Mouse (Mus musculus) embryonic facial prominence, embryonic 13.5 days (tissue): ENCODE data around the gene Sfr1. TPM values are rescaled to one million over a fixed set of nuclear protein-coding genes. Genes with fewer than 3 reads are reported as not detected.
A peak's percentile ranks its signal among the peaks of the same experiment; 100 is the strongest.

Experiments
- ATAC-seq: fragments of 200-750 bp; cut with Nextera tagmentation; 2 replicates; pipeline ENCODE4 v1.8.0; 2017; ENCODE audit warnings: low read depth; ENCODE audit not compliant: insufficient number of reproducible peaks, insufficient read depth, low FRiP score, low TSS enrichment
- H3K27ac ChIP-seq: fragments of 300-500 bp; sonication (generic); 2 replicates; pipeline ENCODE4 v1.5.1; 2015; ENCODE audit warnings: moderate library complexity, mild to moderate bottlenecking, inconsistent platforms
- H3K27me3 ChIP-seq: fragments of 300-500 bp; sonication (generic); 2 replicates; pipeline ENCODE4 v1.6.1; 2015; ENCODE audit warnings: mild to moderate bottlenecking, inconsistent platforms
- H3K36me3 ChIP-seq: fragments of 300-500 bp; sonication (generic); 2 replicates; pipeline ENCODE4 v1.6.1; 2015; ENCODE audit warnings: mild to moderate bottlenecking, inconsistent platforms
- H3K4me1 ChIP-seq: fragments of 300-500 bp; sonication (generic); 2 replicates; pipeline ENCODE4 v1.6.1; 2015; ENCODE audit warnings: inconsistent platforms
- H3K4me2 ChIP-seq: fragments of 300-500 bp; sonication (generic); 2 replicates; pipeline ENCODE4 v1.6.1; 2015; ENCODE audit warnings: moderate library complexity, mild to moderate bottlenecking, inconsistent platforms
- H3K4me3 ChIP-seq: fragments of 300-500 bp; sonication (generic); 2 replicates; pipeline ENCODE4 v1.5.1; 2015; ENCODE audit warnings: mild to moderate bottlenecking, inconsistent platforms
- H3K9ac ChIP-seq: fragments of 300-500 bp; sonication (generic); 2 replicates; pipeline ENCODE4 v1.6.1; 2015; ENCODE audit warnings: mild to moderate bottlenecking, inconsistent platforms
- H3K9me3 ChIP-seq: fragments of 300-500 bp; sonication (generic); 2 replicates; pipeline ENCODE4 v1.6.1; 2016; ENCODE audit warnings: inconsistent platforms
- WGBS: fragments of 180-500 bp; shearing (Covaris S2); methylation state at CpG from one replicate; pipeline ENCODE4 v1.1.7; 2015; ENCODE audit warnings: mixed read lengths; 5-methylcytosine and 5-hydroxymethylcytosine counted together
- microRNA-seq: library from miRNA; unstranded; fragments of <30 nt; microRNA quantifications from one replicate; pipeline ENCODE4, GENCODE M21; 2016
- polyA plus RNA-seq: library from polyadenylated mRNA; unstranded; fragments of >200 nt; fragmentation: Nextera tagmentation; extraction: Ambion mirVana; gene quantifications from 2 replicates; pipeline ENCODE4 v1.2.1, GENCODE M21; 2015

Gene Sfr1
- polyA plus RNA-seq, 1 experiment from 2014 or later, result 283 TPM

DNA sequence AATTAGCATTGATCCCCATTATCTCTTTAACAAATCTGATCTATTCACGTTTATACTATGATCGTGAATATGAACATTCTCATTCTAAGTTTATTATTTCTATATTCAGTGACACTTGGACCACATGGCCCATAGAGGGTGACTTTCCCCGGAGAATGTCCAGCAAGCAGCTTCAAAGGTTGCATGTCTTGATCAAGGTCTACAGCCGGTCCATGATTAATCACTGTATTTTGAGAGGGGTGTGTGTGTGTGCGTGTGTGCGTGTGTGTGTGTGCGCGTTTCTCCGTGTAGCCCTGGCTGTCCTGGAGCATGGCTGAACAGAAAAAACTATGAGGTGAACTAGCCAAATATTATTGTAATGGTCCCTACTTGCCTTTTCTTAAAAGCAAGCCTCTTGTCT lies 21.0 kb downstream of the Sfr1 start:
- H3K9me3 ChIP-seq, result 0 out of 2 replicates have a peak, but pooled peaks cover 3% of the 10 kb centered on the region
- no peak overlapping the region for H3K4me2 ChIP-seq
- H3K4me3 ChIP-seq, result no peak overlapping the region
- 90% methylated on average over 9 of the region's 9 CpGs for WGBS
- no peak for ATAC-seq
- H3K36me3 ChIP-seq, result no peaks in the 10 kb centered on the region
- no peaks in the 10 kb centered on the region for H3K27me3 ChIP-seq
- H3K27ac ChIP-seq, result no peak overlapping the region
- no peaks in the 10 kb centered on the region for H3K4me1 ChIP-seq
- no peak overlapping the region for H3K9ac ChIP-seq

DNA sequence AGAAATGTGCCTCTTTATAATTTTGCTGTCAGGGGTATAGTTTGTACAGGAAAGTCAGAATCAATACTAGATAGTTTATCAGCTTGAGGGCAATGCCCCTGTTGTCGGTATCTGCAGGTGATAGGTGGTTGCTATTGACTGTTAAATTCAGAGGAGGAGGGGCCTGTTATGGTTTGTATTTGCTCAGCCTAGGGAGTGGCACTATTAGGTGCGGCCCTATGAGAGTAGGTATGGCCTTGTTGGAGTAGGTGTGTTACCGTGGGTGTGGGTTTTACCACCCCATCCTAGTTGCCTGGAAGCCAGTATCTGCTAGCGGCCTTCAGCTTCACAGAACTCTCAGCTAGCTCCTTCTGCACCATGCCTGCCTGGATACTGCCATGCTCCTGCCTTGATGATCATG lies 22.4 kb downstream of the Sfr1 start:
- Histone ChIP-seq H3K27me3 (no peaks in the 10 kb centered on the region), H3K27ac (no peak overlapping the region), H3K36me3 (no peaks in the 10 kb centered on the region), H3K4me2 (no peak overlapping the region), H3K9ac (no peak overlapping the region), H3K4me1 (no peaks in the 10 kb centered on the region), H3K4me3 (no peak overlapping the region), H3K9me3 (0 out of 2 replicates have a peak, but pooled peaks cover 3% of the 10 kb centered on the region)
- no peak for ATAC-seq
- 82% methylated on average over 4 of the region's 4 CpGs for WGBS

DNA sequence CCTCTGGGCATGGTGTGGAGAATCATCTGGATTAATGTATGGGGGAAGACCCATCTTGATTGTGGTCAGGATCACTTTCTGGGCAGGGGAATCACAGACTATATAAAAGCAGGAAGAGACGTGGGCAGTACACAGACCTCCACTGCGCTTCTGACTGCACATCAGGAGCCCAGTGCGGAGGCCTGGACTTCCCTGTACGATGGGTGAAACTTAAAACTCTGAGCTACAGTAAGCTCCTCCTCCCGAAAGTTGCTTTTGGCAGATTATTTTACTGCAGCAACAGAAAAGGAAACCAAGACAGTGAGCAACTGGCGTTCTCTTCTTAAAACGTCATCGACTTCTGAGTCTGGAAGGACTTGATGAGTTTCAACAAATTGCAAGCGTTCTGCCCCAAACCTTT lies 23.4 kb downstream of the Sfr1 start:
- no peaks in the 10 kb centered on the region for H3K27me3 ChIP-seq
- H3K9ac ChIP-seq, result no peak overlapping the region
- H3K9me3 ChIP-seq, result 0 out of 2 replicates have a peak, but pooled peaks cover 3% of the 10 kb centered on the region
- H3K27ac ChIP-seq, result no peak overlapping the region
- no peak overlapping the region for H3K4me3 ChIP-seq
- H3K4me2 ChIP-seq, result no peak overlapping the region
- no peaks in the 10 kb centered on the region for H3K4me1 ChIP-seq
- no peak for ATAC-seq
- 74% methylated on average over 9 of the region's 9 CpGs for WGBS
- no peaks in the 10 kb centered on the region for H3K36me3 ChIP-seq

DNA sequence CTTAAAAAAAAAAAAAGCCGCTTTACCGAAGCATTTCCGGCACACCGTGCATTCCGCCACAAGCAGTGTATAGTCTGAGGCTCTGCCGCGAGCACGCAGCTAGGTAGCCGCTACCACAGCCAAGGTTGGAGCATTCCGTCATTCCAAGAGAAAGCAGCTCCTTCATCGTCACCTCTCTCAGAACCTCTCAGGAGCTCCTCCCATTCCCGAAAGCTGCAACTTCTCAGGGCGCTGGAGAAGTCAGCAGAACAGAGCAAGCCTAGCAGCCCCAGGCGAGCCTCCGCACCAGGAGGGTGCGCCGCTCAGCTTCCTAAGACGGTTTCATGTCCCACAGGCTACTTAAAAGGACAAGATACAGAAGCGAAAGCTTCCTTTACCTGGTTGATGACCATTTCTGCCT lies 24.1 kb downstream of the Sfr1 start:
- WGBS, result 70% methylated on average over 19 of the region's 19 CpGs
- Histone ChIP-seq H3K27me3 (no peaks in the 10 kb centered on the region), H3K36me3 (no peaks in the 10 kb centered on the region), H3K27ac (no peak overlapping the region), H3K4me3 (no peak overlapping the region), H3K9ac (no peak overlapping the region), H3K4me2 (peak overlapping the region; percentile 9; the same call in 1 of the 2 replicates), H3K9me3 (0 out of 2 replicates have a peak, but pooled peaks cover 3% of the 10 kb centered on the region), H3K4me1 (no peaks in the 10 kb centered on the region)
- no peak for ATAC-seq

DNA sequence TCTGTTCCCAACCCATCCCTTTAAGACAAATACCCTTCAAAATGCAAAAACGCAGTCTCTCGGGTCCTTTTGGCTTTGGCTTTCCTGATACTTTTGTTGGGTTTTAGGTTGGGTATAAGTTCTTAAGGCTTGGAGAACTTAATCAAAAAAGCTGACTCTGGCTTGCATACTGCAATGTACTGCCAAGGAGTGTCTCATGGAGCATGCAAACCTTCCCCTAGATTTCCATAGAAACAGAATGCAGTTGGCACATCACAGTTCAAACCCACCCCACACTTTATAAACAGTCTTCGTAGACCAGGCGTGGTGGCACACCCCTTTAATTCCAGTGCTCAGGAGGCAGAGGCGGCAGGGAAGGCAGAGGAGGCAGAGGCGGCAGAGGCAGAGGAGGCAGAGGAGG lies 46.4 kb downstream of the Sfr1 start:
- Histone ChIP-seq H3K36me3 (no peaks in the 10 kb centered on the region), H3K9ac (no peak overlapping the region), H3K4me2 (no peak overlapping the region), H3K4me1 (no peaks in the 10 kb centered on the region), H3K27ac (no peak overlapping the region), H3K27me3 (no peaks in the 10 kb centered on the region), H3K9me3 (no peaks in the 10 kb centered on the region), H3K4me3 (no peak overlapping the region)
- ATAC-seq, result no peak
- WGBS, result 80% methylated on average over 6 of the region's 6 CpGs

DNA sequence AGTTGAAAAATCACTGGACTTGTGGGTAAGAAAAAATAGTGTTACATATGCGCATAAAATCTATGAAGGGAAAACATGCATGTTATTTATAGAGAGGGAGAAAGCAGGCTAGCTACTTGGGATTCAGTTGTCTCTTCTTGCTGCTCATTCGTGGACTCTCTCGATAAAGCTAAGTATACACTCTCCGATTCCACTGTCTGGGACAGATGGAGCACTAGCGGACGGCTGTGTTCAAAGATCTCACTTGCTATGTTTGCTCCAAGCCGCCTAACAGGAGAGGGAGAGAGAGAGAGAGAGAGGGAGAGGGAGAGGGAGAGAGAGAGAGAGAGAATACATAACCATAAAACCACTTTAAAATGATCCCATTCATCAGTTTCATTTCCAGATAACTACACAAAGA lies 48.7 kb downstream of the Sfr1 start:
- Histone ChIP-seq H3K4me1 (peaks cover 5% of the 10 kb centered on the region; the same call in 1 of the 2 replicates), H3K36me3 (no peaks in the 10 kb centered on the region), H3K9ac (no peak overlapping the region), H3K27ac (no peak overlapping the region), H3K9me3 (no peaks in the 10 kb centered on the region), H3K4me3 (no peak overlapping the region), H3K27me3 (no peaks in the 10 kb centered on the region), H3K4me2 (no peak overlapping the region)
- no peak for ATAC-seq
- 81% methylated on average over 7 of the region's 7 CpGs for WGBS

DNA sequence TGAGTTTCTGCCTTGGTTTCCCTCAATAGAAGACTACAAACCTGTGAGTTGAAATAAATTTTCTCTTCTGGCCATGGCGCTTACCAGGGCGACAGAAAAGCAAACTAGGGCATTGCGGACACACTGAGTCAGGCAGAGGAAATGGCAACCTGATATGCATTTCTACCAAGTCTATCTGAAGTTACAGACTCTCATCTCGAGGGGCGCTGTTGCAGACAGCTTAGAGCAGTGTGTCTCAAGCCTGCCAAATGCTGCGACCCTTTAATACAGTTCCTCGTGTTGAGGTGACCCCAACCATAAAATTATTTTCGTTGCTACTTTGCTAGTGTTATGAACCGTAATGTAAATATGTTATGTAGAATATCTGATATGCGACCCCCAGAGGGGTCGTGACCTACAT lies 49.5 kb downstream of the Sfr1 start:
- WGBS, result 74% methylated on average over 11 of the region's 11 CpGs
- ATAC-seq, result no peak
- no peak overlapping the region for H3K4me2 ChIP-seq
- H3K4me3 ChIP-seq, result no peak overlapping the region
- H3K9me3 ChIP-seq, result no peaks in the 10 kb centered on the region
- no peaks in the 10 kb centered on the region for H3K36me3 ChIP-seq
- H3K4me1 ChIP-seq, result peaks cover 6% of the 10 kb centered on the region; the same call in 1 of the 2 replicates
- H3K27ac ChIP-seq, result no peak overlapping the region
- H3K27me3 ChIP-seq, result no peaks in the 10 kb centered on the region
- no peak overlapping the region for H3K9ac ChIP-seq

DNA sequence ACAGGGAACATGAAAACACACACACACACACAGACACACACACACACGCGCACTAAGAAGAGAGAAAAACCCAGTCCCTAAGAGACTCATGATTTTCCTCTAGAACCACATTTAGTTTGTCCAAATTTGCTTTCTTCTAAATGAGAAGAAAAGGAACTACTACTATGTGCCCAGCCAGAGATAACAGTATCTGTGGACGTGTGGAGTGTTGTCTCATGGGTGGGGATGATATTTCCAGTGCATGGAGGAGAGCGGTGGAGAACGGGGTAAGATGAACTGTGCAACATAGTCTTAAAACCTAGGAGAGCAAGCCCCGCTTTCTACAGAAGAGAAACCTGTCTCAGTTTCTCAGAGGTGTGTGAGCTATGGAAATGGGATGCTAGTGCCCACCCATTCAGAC lies 52.4 kb downstream of the Sfr1 start:
- Histone ChIP-seq H3K27me3 (no peaks in the 10 kb centered on the region), H3K4me2 (no peak overlapping the region), H3K27ac (no peak overlapping the region), H3K36me3 (no peaks in the 10 kb centered on the region), H3K4me1 (peaks cover 6% of the 10 kb centered on the region; the same call in 1 of the 2 replicates), H3K9me3 (no peaks in the 10 kb centered on the region), H3K4me3 (no peak overlapping the region), H3K9ac (no peak overlapping the region)
- WGBS, result 92% methylated on average over 6 of the region's 6 CpGs
- no peak for ATAC-seq

Small RNAs within 50 kb of the gene (microRNA-seq; reads per million reads assigned to microRNA genes)
- gene Mir8090, result not detected

Other genes with a start within 250 kb of the Sfr1 start
- gene Stn1, start 194.2 kb upstream of the Sfr1 start, polyA plus RNA-seq, result 58.2 and 59.5 TPM in 2 replicates
- gene Slk, start 152.0 kb upstream of the Sfr1 start, polyA plus RNA-seq, result 12.9 and 15.2 TPM in 2 replicates
- gene Col17a1, start 39.6 kb upstream of the Sfr1 start, polyA plus RNA-seq, result 22.9 and 26.3 TPM in 2 replicates
- gene Gsto1, start 123.3 kb downstream of the Sfr1 start, polyA plus RNA-seq, result 138 and 149 TPM in 2 replicates
- 1.5 and 2.4 TPM in 2 replicates for gene Gsto2, start 133.9 kb downstream of the Sfr1 start, polyA plus RNA-seq
- gene Cfap43, start 187.6 kb downstream of the Sfr1 start, polyA plus RNA-seq, result 0.20 and 0.29 TPM in 2 replicates
- 14.4 and 16.5 TPM in 2 replicates for gene Itprip, start 187.6 kb downstream of the Sfr1 start, polyA plus RNA-seq
- gene Cfap58, start 206.0 kb downstream of the Sfr1 start, polyA plus RNA-seq, result 0.17 and 0.39 TPM in 2 replicates